In the genomic region with DNA sequence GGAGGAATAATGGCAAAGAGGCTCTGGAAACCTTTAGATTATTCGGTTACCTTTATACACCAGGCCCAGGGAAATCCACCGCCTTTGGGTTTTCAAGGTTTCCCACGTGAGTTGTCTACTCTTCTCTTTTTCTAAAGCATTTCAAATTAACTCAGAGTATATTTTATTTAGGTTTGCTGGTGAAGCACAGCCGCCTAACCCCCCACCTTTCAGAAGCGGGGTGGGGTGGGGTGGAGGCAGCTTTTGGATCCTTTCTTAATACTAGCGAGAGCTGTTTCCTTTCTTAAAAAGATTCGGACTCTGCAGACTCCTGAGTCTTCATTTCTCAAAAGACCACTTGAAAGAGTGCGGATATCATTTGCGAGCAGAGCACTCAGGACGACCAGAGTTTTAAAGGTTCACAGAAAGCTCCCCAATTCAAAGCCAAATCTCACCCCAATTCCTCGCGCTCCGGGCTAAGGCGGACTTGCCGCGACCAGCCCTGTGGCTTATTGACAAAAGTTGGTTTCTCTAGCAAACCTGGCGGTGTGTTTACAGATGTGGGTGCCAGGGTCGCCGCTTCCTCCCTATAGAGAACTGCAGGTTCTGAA, we compare ENCODE assay signal across 8 mouse cellular contexts. TPM values are rescaled to one million over a fixed set of nuclear protein-coding genes. Genes with fewer than 3 reads are reported as not detected.
DNase-seq lines count a peak whose midpoint lies in the region; ATAC-seq lines count a peak whose summit lies in the region.

No protein-coding gene starts in this region.

- peak overlapping the region; percentile 65 for H3K4me3 ChIP-seq in kidney, embryonic 15.5 days (replicated peaks)
- H3K4me3 ChIP-seq in heart, embryonic 13.5 days: peak overlapping the region; percentile 84
- H3K4me3 ChIP-seq in liver, embryonic 13.5 days (replicated peaks): no peak overlapping the region
- H3K4me3 ChIP-seq in stomach, embryonic 14.5 days (ENCODE audit: low read depth, low read length): peak overlapping the region; percentile 72; the same call in 1 of the 2 replicates

- no peak for ATAC-seq in kidney, embryonic 15.5 days (replicated peaks; ENCODE audit: low FRiP score)
- no peak for ATAC-seq in heart, embryonic 13.5 days (ENCODE audit: extremely low read depth, insufficient number of reproducible peaks, low FRiP score, low TSS enrichment)
- no peak for ATAC-seq in liver, embryonic 13.5 days (ENCODE audit: low read depth)
- no peak for ATAC-seq in stomach, embryonic 14.5 days (ENCODE audit: insufficient number of reproducible peaks, insufficient read depth, low FRiP score, low read depth)

- H3K36me3 ChIP-seq in kidney, embryonic 15.5 days: no peaks in the 10 kb centered on the region
- H3K36me3 ChIP-seq in heart, embryonic 13.5 days: no peaks in the 10 kb centered on the region
- H3K36me3 ChIP-seq in liver, embryonic 13.5 days: no peaks in the 10 kb centered on the region
- H3K36me3 ChIP-seq in stomach, embryonic 14.5 days (ENCODE audit: control insufficient read depth, insufficient read depth, low read length): no peaks in the 10 kb centered on the region

- H3K9me3 ChIP-seq in kidney, embryonic 15.5 days (replicated peaks): no peaks in the 10 kb centered on the region
- H3K9me3 ChIP-seq in heart, embryonic 13.5 days: no peaks in the 10 kb centered on the region
- H3K9me3 ChIP-seq in liver, embryonic 13.5 days (replicated peaks): no peaks in the 10 kb centered on the region
- no peaks in the 10 kb centered on the region for H3K9me3 ChIP-seq in stomach, embryonic 14.5 days (ENCODE audit: control insufficient read depth, low read depth, low read length)

- H3K4me2 ChIP-seq in kidney, embryonic 15.5 days: peak overlapping the region; percentile 96
- peak overlapping the region; percentile 94 for H3K4me2 ChIP-seq in heart, embryonic 13.5 days
- peak overlapping the region; percentile 70 for H3K4me2 ChIP-seq in liver, embryonic 13.5 days
- peak overlapping the region; percentile 60 for H3K4me2 ChIP-seq in stomach, embryonic 14.5 days (replicated peaks; ENCODE audit: low read depth, low read length)

- H3K4me1 ChIP-seq in kidney, embryonic 15.5 days: peaks cover 43% of the 10 kb centered on the region
- H3K4me1 ChIP-seq in heart, embryonic 13.5 days: peaks cover 27% of the 10 kb centered on the region
- peaks cover 11% of the 10 kb centered on the region; the same call in 1 of the 2 replicates for H3K4me1 ChIP-seq in liver, embryonic 13.5 days (replicated peaks)
- peaks cover 17% of the 10 kb centered on the region; the same call in 1 of the 2 replicates for H3K4me1 ChIP-seq in stomach, embryonic 14.5 days (ENCODE audit: control insufficient read depth, insufficient read depth, low read length)

- H3K27me3 ChIP-seq in kidney, embryonic 15.5 days: peaks cover 54% of the 10 kb centered on the region
- H3K27me3 ChIP-seq in heart, embryonic 13.5 days (replicated peaks): no peaks in the 10 kb centered on the region; the same call in 1 of the 2 replicates
- H3K27me3 ChIP-seq in liver, embryonic 13.5 days: peaks cover 63% of the 10 kb centered on the region
- H3K27me3 ChIP-seq in stomach, embryonic 14.5 days (ENCODE audit: control insufficient read depth, insufficient read depth, low read length): no peaks in the 10 kb centered on the region

- H3K27ac ChIP-seq in kidney, embryonic 15.5 days: no peak overlapping the region
- H3K27ac ChIP-seq in heart, embryonic 13.5 days (replicated peaks): peak overlapping the region; percentile 91
- no peak overlapping the region for H3K27ac ChIP-seq in liver, embryonic 13.5 days
- peak overlapping the region; percentile 96 for H3K27ac ChIP-seq in stomach, embryonic 14.5 days (ENCODE audit: low read length)

- DNase-seq in kidney, adult 8-10 months: no peak
- no peak for DNase-seq in liver, embryonic 13.5 days
- no peak for DNase-seq in thymus, postnatal 25 days
- DNase-seq in left cerebral cortex, postnatal 25 days (ENCODE audit: low spot score in 2 of 2): no peak
- no peak for DNase-seq in kidney, postnatal 10 days

- WGBS in kidney, embryonic 15.5 days: 14% methylated on average over 19 of the region's 19 CpGs
- WGBS in heart, embryonic 13.5 days: 8% methylated on average over 19 of the region's 19 CpGs
- 4% methylated on average over 19 of the region's 19 CpGs for WGBS in liver, embryonic 13.5 days (ENCODE audit: insufficient replicate concordance)
- whole genome bisulfite sequencing in stomach, embryonic 14.5 days: 9% methylated on average over 19 of the region's 19 CpGs

- intact Hi-C loops in left cerebral cortex, postnatal 25 days (cut with DNase I): loop anchor here (5.0 to 10.0 kb wide), 3 partner anchors 888 to 1896 kb away; no protein-coding TSS in a partner anchor

- H3K9ac ChIP-seq in kidney, embryonic 15.5 days: no peak overlapping the region
- H3K9ac ChIP-seq in heart, embryonic 13.5 days: peak overlapping the region; percentile 92
- no peak overlapping the region for H3K9ac ChIP-seq in liver, embryonic 13.5 days
- H3K9ac ChIP-seq in stomach, embryonic 14.5 days (replicated peaks; ENCODE audit: low read depth, low read length): 0 out of 2 replicates have a peak overlapping the region, but pooled peaks have one; percentile 25

RNA-seq across cellular contexts. Expression of gene Foxp2, which starts 2.0 kb away (rescaled TPM):
- 6.4 and 8.3 TPM in 2 replicates for polyA plus RNA-seq in kidney, embryonic 15.5 days (2015; fragmentation: Nextera tagmentation; extraction: Ambion mirVana)
- 8.7 and 10.8 TPM in 2 replicates for polyA plus RNA-seq in heart, embryonic 13.5 days (2015; fragmentation: Nextera tagmentation; extraction: Ambion mirVana)
- polyA plus RNA-seq in liver, embryonic 13.5 days (2015; fragmentation: Nextera tagmentation; extraction: Ambion mirVana): 0.58 and 0.65 TPM in 2 replicates
- 67.8 and 76.6 TPM in 2 replicates for polyA plus RNA-seq in stomach, embryonic 14.5 days (2014; fragmentation: Nextera tagmentation; extraction: Ambion mirVana)
- 10 to 100 TPM in 1 of 2 experiments, 1 to 10 TPM in 1; 7.6 to 19.8 TPM for total RNA-seq in left cerebral cortex, postnatal 25 days (2021)

Comparison
In these comparisons a context has a peak if more than half of its experiments do, and no peak if none do; other contexts are left out.
1. H3K27ac ChIP-seq: peak in heart, embryonic 13.5 days (single experiment) and stomach, embryonic 14.5 days (single experiment); none in kidney, embryonic 15.5 days (single experiment) and liver, embryonic 13.5 days (single experiment).
2. H3K9ac ChIP-seq: peak in heart, embryonic 13.5 days (single experiment) and stomach, embryonic 14.5 days (single experiment); none in kidney, embryonic 15.5 days (single experiment) and liver, embryonic 13.5 days (single experiment).
3. Peak in every context shown above with its lines, with median percentiles within 50 percentile points of each other: H3K4me2 ChIP-seq.